Mouse (Mus musculus) fibroblast of lung, adult 2 months (primary cell): ENCODE data around the gene Gemin2.
"Not testable (repeated sequence)": the region's sequence is repeated elsewhere in the genome, so short reads cannot be mapped to it uniquely, and the experiment has no call there.

ENCODE experiments used
- DNase-seq: peaks from one replicate; pipeline ENCODE4 v3.0.0-alpha.2; 2011; ENCODE audit warnings: low read depth

Gene Gemin2

DNA sequence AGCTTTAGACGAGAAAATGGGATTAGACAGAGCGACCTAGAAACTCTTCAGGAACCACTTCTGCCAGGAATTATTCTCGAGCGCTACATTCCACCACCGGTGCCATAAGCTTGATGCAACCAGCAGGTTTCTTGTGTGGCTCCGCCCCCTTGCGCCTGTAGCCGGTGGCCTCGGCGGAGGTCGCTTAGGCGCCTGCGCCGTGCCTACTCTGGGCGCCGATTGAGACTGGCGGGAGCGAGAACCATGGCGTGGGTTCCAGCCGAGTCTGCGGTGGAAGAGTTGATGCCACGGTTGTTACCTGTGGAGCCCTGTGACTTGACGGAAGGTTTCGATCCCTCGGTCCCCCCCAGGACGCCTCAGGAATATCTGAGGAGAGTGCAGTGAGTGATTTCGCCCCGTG, at the start of gene Gemin2:
Gemin2 (plus strand) TSS at position 160 of the 400 bp plus-strand sequence.
- DNase-seq: peak; percentile 63

DNA sequence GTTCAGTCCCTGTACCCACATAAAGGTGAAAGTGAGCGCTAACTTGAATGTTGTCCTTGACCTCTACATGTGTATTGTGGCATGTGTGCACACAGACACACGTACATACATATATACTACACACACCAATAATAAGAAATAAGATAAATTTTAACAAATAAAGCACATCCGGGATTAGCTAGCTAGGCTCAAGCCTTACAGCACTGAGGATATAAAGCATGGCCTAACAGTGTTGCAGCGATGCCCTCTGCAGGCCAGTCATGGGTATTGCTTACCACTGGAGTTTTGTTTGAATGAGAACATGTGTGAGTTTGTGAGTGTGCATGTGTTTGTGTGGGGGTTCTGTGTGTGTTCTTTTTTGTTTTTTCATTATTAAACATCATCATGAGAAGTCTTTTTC, 48.6 kb upstream of the Gemin2 start:
- DNase-seq: no peak

GRCm38 (mm10) chr12:58976966-58977365, 36.2 kb upstream of the Gemin2 start:
- no peak for DNase-seq

- DNase-seq: not testable (repeated sequence)
Measured at GRCm38 (mm10) chr12:58981178-58981661, 32.0 kb upstream of the Gemin2 start.

DNA sequence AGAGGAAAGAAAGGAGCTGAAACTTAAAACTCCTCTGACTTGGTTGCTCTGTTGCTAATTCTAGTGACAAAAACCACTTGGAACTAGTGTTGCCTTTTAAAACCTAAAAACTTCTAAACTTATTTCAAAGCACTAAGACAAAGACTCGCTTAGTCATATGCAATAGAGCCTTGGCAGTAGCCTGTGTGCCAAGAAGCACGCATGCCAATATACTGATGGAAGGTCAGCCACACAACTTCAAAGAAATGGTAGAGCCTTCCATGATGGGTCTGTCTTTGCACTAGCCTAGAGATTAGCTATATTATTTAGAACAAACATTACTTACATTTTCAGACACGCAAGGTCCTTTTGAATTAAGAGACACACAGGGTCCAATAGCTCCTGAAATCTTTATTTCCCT, 27.4 kb upstream of the Gemin2 start:
- DNase-seq: no peak

- no peak for DNase-seq
Measured at GRCm38 (mm10) chr12:59010482-59010881, 2.7 kb upstream of the Gemin2 start.

DNA sequence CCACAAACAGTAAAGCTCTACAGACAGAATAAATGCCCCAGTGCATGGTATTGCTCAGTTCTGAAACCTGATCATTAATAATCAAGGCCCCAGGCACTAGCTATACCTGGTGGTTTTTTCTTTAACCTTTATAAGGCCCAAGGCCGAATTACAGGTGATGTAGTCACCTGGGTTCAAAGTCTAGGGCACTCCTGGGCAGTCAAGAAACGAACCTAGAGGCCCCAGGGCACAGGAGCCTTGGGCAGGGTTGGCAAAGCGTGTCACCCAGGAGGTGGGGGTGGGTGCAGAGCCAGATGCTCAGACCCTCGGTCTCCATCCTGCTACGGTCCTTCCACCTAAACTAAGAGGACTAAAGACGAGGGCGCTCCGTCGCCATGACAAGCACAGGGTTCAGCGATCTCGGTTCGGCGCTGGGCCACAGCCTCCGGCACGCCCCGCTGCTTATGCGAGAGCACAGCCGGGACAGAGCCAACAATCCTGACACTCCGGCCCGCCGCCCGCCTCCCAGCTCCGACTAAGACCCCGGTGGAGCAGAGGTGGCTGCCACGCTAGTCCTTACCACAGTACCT, 1.8 kb upstream of the Gemin2 start:
- DNase-seq: no peak

- peak; percentile 96 for DNase-seq
Measured at GRCm38 (mm10) chr12:59011844-59012709, 1.1 kb upstream of the Gemin2 start, which contains the start of gene Sec23a. Sec23a (minus strand) TSS chr12:59012017.

GRCm38 (mm10) chr12:59012710-59013091, 492 bp upstream of the Gemin2 start:
- no peak for DNase-seq

DNA sequence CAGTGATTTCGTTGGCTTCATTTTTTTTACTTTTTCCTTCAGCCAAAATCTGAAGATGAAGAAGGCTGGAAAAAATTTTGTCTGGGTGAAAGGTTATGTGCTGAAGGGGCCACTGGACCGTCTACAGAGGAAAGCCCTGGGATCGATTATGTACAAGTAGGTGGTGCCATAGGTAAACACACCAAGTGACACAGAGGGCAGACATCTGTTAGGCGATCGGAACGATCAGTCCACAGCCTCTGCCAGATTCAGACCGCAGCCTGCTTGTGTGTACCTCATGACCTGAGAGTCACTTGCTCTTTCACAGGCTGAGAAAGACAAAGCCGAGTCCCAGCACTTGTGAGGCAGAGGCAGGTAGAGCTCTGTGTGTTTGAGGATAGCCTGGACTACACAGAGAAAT, 4.8 kb downstream of the Gemin2 start:
- DNase-seq: no peak

DNA sequence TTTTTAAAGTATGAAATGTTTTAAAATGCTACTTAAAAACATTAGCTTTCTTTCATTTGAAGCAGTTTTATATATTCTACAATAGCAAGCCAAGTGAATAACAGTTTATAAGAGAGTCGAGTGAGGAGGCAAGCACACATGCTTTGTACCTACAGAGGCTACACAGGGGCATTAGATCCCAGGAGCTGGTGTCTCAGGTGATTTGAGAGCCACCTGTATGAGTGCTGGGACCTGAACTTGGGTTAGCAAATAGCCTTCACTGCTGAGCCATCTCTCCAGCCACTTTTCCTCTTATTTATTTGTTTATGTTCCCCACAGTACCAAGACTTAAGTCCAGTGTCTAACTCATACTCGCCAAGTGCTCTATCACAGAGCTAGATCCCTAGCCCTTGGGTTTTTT, 6.7 kb downstream of the Gemin2 start:
- DNase-seq: no peak

DNA sequence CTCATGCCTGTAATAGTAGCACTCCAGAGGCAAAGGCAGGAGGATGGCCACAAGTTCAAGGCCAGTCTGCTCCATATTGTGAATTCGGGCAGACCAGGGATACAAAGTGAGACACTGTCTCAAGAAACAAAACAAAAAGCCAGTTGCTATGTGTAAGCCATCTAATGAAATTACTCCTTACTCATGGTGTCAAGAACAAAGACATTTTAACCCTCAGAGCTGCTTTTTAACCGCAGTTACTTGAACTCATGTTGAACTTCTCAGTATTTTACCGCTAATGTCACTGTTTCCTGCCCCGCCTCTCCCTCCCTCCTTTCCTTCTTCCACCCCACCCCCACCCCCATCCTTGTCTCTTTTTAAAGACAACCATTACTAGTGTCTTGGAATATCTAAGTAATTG, 8.1 kb downstream of the Gemin2 start:
- DNase-seq: no peak

DNA sequence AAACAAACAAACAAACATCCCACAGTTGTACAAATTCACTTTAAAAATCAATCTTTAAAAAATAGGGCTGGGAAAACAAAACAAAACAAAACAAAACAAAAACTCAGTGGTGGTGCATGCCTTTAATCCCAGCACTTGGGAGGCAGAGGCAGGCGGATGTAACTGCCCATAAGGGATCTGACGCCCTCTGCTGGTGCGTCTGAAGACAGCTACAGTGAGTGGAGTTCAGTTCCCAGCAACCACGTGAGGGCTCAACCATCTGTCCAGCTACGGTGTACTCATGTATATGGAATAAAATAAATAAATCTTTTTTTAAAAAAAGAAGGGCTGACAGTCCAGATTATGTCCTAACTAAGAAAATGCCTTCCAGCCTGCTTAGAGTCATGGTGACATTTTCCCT, 18.9 kb downstream of the Gemin2 start:
- no peak for DNase-seq

- no peak for DNase-seq
Measured at GRCm38 (mm10) chr12:59039162-59039970, 26.2 kb downstream of the Gemin2 start.

GRCm38 (mm10) chr12:59039971-59040844, 27.0 kb downstream of the Gemin2 start:
- DNase-seq: peak; percentile 46

GRCm38 (mm10) chr12:59040851-59041250, 27.7 kb downstream of the Gemin2 start:
- DNase-seq: no peak

- no peak for DNase-seq
Measured at GRCm38 (mm10) chr12:59052470-59052869, 39.3 kb downstream of the Gemin2 start.

DNA sequence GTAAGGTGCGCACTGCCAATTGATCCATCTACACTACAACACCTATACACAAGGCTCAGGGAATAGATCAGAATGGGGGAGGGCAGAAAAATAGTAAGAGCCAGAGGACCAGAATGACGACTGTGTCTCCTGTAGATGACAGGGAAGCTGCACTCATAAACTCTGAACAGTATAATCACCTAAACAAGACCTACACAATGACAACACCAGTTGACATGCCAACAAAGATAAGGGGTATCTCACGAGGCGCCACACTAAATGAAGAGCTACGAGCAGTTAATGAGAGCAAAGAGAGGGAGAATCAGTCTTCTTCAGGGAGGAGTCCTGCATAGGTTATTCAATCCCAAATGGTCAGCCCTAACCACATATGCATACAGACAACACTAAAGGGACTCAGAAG, 40.0 kb downstream of the Gemin2 start:
- no peak for DNase-seq

GRCm38 (mm10) chr12:59053976-59054375, 40.8 kb downstream of the Gemin2 start:
- DNase-seq: no peak

GRCm38 (mm10) chr12:59055196-59055850, 42.1 kb downstream of the Gemin2 start:
- DNase-seq: no peak

- DNase-seq: no peak
Measured at GRCm38 (mm10) chr12:59056222-59056621, 43.0 kb downstream of the Gemin2 start.
